Mouse (Mus musculus) 3T3-L1 (cell line): ENCODE results near the gene Tnfrsf9.

ENCODE experiments used
- DNase-seq: peaks from one replicate; pipeline ENCODE4 v3.0.0-alpha.2; 2015; ENCODE audit warnings: low read depth, low spot score

Tnfrsf9 gene

DNA sequence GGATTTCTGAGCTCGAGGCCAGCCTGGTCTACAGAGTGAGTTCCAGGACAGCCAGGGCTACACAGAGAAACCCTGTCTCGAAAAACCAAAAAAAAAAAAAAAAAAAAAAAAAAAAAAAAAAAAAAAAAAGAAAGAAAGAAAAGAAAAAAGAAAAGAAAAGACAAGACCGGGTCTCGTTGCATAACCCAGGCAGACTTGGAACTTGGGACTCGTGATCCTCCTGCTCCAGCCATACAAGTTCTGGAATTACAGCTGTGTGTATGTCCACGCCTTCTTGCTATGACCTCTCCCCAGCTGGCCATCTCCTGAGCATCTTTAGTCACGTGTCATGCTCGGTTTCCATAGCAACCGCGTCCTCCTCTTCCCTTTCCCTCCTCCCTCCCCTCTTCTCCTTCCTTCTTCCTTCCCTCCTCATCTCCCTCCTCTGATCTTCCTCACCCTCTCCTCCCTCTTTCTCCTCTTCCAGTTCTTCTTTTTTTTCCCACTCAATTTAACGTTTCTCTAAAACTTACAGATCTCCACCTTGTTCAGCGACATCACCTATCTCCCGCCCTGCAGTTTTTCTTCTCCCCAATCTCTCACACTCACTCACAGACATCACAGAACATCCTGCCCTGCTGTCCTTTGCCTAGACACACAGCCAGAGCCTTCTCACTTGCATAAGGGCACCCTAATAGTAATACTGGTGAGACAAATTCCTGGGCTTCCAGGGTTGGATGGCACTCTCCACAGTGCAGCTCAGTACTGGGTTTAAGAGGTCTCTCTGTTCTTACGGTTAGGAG is 12.8 kb downstream of the Tnfrsf9 start:
- peak; percentile 48 for DNase-seq

DNA sequence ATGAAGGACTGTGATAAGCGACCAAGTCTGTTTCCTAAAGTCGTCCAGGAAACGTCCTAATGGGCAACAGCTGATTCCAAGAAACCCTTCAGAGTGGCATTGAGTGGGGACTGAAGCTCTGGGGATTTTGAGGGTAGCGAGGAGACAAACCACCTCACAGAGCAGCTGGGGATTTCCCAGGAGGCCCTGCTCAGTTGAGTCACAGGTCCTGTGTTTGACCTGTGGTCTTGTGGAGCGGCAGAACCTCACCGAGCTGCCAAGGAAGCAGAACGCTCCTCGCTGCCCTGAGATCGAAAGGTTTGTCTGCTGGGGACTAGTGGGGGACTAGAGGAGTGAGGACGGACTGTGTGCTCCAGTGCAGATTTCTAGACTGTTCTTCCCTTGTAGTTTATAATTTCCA is 13.4 kb downstream of the Tnfrsf9 start:
- peak; percentile 72 for DNase-seq

DNA sequence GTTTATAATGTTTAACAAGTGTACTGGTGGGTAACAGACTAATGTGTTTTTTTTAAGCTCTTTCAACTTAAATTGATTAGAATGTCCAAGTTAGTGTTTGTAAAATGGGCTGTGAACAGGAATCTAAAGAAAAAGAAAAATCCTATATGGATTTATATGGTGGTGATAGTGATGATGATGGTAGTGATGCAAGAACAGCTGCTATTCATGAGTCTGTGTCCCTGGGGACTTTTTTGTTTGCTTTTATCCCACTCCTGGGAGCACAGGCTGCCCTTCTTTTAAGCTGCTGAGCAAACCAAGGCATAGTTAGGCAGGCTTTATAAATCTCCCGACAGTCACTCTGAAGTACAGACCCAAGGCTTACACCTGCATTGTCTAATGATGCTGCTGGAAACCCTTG is 19.1 kb downstream of the Tnfrsf9 start:
- DNase-seq, result peak; percentile 12

DNA sequence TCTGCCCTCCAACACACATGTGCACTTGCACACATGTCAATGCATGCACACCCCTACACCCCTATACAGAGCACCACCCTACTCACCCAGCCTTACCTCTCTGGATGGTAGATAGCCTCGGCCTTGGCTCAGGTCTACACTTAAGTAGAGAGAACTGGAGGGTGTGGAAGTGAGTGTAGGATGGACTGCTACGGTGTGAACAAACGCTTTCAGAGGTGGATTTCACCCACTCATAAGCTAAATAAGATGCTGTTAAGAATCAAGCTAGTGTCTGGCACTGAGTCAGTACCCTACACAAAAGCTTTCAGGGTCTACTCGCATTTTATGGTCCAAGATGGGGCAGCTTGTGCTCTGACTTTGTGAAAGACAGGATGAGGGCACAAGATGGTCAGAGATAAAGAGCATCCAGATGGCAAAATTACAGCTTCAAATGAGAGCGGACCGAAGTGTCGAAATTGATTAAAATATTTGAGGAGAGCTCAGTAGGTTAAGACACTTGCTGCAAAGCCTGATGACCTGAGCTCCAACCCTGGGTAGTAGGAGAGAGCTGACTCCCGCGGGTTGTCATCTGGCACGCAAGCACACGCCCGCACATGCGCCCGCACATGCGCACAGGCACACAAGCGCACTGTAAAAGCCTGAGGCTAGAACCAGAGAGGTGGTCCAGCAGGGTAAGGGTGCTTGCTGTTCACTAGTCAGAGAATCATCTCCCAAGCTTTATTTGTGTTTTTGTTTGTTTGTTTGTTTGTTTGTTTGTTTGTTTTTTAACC is 23.1 kb downstream of the Tnfrsf9 start:
- no peak for DNase-seq

DNA sequence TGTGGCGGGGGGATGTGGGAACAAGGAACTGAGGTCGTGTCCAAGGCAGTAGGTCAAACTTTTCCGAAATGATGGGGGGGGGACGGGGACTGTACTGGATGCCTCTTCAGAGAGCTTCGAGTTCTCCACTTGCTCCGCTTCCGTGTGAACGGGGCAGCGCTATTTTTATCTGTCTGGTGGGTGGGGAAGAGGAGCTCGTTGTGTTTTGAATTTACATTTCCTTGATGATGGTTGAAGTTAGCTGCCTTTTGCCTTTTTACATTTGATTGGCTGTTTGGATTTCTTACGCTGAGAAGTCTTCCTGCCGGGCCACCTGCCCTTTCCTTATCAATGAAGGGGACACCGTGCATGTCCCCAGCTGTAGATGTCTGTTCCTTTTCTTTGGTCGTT is 23.7 kb downstream of the Tnfrsf9 start:
- DNase-seq, result no peak

DNA sequence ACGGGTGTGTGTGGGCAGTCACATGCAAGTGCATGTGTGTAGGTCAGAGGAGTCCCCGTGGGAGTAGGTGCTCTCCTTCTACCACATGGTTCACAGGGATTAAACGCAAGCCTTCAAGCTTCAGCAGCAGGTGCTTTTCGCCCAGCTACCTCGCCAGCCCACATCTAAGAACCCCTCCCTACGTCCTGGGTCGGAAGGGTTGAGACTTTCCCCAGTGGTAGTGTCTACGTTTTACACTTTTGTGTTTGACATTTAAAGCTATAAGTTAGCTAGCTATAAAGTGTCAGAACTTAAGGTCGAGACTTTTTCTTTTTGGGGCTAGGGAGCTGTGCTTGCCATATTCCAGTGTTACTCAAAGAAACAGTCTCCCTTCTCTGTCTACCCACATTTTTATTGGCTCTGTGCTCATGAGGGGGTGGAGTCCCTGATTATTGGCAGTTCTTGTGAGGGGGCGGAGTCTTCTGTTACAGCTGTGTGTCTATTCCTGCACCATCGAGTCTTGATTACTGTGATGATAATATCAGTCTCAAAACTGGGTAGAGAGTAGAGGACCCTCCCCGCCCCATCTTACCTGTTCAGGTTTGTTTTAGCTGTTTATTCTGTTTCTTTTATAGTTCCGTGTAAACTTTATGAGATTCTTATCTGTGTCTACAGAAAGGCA is 25.8 kb downstream of the Tnfrsf9 start:
- DNase-seq, result peak; percentile 12

DNA sequence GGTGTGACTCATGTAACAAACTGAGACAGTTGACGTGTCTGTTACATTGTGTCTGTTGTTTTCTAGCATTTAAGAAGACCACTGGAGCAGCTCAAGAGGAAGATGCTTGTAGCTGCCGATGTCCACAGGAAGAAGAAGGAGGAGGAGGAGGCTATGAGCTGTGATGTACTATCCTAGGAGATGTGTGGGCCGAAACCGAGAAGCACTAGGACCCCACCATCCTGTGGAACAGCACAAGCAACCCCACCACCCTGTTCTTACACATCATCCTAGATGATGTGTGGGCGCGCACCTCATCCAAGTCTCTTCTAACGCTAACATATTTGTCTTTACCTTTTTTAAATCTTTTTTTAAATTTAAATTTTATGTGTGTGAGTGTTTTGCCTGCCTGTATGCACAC is 30.3 kb downstream of the Tnfrsf9 start:
- no peak for DNase-seq

DNA sequence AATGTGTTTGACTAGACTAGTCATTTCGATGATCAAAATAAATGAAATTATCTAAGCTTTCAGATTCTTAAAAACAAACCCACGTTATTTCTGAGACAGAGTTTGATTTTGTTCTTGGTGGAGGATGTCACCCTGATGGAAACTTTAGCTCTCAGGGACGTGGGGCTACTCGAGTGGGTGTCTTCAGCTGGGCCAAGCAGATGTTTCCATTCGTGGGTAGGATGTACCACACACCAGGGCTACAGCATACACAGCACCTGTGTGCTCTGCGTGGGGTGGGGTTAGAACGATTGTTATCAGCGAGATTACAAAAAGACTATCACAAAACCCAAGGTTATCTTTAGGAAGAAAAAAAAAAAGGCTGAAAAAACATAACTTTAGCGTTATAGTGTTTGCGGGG is 36.6 kb downstream of the Tnfrsf9 start:
- DNase-seq, result no peak

DNA sequence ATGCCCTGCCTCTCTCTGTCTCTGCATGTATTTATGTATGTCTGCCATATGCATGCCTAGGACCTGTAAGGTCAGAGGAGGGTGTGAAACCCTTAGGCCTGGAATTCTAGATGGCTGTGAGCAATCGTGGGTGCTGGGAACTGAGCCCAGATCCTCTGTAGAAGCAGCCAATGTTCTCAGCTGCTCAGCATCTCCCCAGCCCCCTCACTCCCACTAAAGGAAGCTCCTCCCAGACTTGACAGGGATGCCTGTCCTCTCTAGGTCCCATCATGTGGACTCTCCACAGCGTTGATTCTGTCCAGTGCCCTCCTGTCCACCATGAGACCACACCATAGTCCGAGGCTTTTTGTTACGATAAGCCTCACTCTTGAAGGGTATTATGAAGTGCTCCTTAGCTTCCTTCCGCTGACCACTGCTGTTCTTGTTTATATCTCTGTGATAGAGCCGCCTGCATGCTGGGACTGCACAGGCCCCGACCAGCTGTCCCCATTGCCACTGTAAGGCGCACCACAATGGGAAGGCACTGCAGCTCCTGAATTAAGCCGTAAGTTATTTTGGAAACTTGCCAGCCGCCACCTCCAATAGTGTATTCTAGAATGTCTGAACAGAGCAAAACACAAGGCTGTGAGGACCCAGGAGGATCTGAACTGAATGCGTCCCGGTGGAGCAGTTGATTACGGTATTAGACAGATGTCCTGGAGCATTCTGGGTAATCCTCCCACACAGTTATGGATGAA is 42.2 kb downstream of the Tnfrsf9 start:
- DNase-seq, result peak; percentile 22

DNA sequence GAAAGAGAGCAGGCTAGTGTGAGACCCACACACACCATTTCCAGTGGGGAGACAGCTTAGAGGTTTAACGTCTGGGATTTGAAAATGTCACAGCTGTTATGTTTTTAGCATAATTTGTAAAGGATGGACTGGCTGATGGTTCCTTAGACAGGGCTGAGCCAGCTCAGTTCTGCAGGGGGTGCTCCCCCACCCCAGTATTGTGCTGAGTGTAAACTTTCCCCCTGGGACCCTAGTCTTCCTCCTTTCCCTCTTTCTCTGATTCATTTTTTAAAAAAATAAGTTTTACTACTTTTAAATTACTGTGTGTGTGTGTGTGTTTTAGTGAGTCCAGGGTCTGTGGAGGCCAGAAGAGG is 42.7 kb downstream of the Tnfrsf9 start:
- DNase-seq, result no peak

DNA sequence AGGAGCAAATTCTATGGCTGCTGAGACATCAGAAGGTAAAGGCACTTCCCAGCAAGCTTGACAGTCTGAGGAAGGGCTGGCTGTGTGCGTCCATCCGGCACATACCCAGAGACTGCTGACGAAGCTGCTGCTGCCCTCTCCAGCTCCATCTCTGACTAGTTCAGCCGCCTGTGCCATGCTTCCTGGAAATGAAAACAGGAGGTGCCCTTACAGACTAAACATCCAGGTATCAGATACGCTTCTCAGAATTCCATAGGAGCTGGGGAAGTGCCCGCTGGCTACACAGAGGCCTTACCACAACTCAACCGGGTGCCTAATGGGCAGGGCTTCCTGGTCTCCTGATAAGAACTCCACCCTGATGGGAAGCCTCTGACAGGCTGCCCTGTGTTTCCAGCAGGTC is 44.2 kb downstream of the Tnfrsf9 start:
- no peak for DNase-seq

DNA sequence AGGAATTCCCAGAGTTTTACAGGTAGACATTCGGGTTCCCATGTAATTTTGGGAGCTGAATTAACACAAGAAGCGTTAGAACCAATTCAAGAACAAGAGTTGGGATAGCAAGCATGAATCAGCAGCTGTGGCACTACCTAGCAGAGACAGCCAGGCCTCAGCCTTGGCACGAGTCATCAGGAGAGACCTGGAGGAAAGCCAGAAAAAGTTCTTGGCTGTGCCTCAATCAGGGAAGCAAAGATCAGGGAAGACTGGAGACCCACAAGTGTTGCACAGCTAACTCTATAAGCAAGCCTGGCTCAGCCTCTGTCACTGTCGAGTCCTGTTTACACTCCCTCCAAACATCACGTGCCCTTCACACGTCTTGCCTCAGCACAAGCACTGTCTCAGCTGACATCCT is 47.9 kb downstream of the Tnfrsf9 start:
- peak; percentile 66 for DNase-seq

DNA sequence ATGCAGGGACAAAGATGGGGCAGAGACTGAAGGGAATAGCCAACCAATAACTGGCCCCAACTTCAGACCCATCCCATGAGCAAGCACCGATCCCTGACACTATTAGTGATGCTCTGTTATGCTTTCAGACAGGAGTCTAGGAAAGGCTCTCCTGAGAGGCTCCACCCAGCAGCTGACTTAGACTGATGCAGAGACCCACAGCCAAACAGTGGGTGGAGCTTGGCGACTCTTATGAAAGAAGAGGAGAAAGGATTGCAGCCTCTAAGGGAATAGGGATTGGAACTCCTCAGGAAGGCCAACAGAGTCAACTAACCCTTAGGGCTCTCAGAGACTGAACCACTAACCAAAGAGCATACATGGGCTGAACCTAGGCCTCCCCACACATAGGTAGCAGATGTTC is 49.3 kb downstream of the Tnfrsf9 start:
- peak; percentile 72 for DNase-seq

DNA sequence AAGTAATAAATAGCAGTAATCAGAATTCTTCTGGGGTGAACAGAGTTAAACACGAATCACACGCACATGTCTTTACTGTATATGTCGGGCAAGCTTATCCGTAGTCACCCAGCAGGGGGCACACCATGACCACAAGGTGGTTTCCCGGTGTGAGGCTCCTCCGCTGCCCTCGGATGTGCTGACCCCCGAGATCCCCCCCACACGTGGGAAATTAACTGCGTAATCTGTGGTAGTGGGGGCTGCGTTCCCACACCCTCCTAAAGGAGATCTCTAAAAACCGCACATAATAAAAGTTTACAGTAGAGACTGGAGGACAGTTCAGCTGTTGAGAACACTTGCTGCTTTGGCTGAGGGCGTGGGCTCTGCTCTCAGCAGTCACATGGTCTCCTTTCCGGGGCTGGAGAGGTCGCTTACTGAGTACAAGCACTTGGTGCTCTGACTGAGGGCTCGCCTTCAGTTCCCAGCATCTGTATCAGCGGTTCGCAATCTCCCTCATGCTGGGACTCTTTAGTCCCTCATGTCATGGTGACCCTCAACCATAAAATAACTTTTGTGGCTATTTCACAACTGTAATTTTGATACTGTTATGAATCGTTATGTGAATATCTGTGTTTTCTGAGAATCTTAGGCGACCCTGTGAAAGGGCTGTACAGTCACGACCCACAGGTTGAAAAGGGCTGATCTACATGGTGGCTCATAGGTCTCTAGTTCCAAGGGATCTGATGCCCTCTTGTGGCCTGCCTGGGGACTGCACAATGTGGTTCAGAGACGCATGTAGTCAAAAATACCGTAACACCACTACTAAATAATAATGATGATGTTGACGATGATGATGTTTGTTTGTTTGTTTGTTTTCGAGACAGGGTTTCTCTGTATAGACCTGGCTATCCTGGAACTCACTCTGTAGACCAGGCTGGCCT is 50.5 kb downstream of the Tnfrsf9 start:
- DNase-seq, result peak; percentile 94

DNA sequence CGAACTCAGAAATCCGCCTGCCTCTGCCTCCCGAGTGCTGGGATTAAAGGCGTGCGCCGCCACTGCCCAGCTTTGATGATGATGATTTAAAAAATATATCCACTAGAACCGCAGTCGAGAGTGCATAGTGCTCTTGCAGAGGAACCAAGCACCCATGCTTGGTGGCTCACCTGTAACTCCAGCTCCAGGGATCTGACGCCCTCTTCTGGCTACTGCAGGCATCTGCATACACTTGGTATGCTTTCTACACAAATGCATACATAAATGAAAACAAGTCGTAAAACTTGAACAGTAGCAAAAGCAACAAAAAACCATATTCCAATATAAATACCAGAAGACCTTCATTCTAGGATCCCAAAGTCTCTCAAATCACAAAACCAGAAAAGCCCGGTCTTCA is 51.2 kb downstream of the Tnfrsf9 start:
- no peak for DNase-seq

DNA sequence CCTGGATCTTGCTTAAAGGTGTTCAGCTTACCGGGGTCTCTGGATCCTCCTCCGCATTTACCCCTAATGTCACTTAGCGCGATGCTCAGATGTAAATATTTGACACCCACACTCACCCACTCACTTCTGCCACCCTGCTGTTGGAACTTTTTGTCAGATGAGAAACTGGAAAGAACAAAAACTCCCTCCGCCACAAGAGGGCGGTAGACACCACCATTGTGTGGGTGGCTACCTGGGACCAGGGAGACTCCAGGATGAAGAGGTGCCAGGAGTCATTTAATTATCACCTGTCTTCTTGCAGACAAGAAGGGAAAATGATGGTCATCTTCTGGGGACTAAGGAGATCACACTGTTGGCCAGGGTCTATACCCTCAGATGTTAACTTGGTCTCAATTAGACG is 52.2 kb downstream of the Tnfrsf9 start:
- DNase-seq, result peak; percentile 83

DNA sequence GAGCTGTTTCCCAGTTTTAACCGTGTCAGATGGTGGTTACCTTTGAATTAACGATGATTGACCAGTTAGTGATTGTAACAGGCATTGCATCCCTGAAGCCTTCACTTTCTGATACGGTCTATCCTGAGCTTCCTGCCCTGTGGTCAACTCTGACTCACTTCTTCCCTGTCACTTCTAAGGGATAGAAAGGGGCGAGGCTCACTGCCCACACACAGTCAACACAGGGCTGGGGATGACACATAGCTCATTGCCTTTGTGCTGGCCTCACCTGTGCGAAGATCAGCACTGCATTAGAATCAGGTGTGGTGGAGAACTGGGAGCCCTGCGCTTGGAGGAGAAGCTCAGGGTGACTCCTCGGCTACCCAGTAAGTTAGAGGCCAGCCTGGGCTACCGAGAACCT is 54.6 kb downstream of the Tnfrsf9 start:
- DNase-seq, result peak; percentile 63

DNA sequence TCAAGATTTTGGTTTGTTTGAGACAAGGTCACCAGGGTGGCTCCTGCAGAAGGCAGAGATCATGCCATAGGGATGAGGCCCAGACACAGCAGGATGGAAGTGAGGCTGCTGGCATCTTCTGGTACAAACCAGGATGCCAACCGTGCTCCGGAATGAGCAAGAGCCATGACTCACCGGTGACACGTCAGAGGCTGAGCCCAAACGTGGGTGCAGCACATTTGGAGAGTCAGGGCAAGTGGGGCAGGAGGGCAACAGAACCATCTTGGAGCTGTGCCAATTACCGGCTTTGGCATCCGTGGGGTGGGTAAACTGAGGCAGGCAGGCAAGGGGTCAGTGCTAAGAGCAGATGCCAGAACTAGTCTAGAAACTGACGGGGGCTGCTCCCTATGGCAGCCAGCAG is 58.9 kb downstream of the Tnfrsf9 start:
- peak; percentile 88 for DNase-seq

DNA sequence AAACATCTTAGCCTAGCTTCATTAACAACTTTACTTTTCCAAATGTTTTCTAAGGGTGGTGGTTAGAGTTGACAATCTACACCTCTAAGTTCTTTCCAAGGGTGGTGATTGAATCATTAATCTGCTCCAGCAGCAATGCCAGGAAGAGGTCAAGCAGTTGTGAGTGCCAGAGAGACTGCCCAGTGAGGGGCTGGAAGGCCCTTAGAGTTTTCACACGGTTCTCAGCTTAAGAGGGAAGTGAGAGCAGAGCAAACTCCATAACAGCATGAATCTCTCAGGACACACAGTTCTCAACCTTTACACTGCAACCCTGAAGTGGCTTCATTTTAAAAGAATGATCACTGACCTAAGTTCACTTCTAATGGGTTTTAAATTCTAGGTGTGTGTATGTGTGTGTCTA is 60.8 kb downstream of the Tnfrsf9 start:
- DNase-seq, result no peak

DNA sequence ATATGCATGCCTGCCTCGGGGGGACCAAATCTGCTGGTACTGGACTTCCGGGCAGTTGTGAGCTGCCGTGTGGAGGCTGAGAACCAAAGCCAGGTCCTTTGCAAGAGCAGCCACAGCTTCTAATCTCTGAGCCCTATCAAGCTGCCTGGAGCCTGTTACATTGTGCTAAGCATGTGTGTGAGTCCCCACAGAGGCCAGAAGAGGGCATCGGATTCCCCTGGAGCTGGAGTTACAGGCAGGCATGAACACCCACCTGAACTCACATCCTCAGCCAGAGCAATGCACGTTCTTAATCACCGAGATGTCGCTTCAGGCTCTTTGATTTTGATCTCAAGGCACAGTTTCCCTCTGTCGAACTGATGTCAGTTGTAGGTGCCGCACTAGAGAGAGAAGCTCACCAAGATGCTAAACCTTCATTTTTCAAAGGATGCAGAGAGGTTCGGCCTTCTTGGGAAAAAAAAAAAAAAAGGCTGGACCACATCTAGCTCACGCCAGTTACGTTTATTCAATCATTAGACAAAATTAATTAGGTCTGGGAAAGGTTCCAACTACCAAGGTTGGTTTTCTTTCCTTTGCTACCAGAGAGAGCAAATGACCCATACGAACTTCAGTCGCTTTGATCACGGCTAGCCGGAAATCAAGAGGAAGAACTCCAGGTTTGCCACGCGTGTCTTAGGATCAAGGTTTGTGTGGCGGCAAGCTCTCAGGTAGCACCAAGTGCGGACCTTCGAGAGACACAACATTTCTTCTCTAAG is 64.0 kb downstream of the Tnfrsf9 start:
- no peak for DNase-seq
